Mouse (Mus musculus) CH12.LX (cell line): Measurements from ENCODE around the gene Sult1a1. TPM values are rescaled to one million over a fixed set of nuclear protein-coding genes. Genes with fewer than 3 reads are reported as not detected.

Experiments used
- DNase-seq: peaks from one replicate; pipeline ENCODE4 v3.0.0-alpha.2; 2013; ENCODE audit errors: extremely low read depth
- H3K27ac ChIP-seq: 2 replicates; pipeline ENCODE4 v1.5.1; 2012; ENCODE audit warnings: low read depth, mild to moderate bottlenecking, control low read depth, moderate library complexity; ENCODE audit not compliant: insufficient read depth
- H3K27me3 ChIP-seq: replicated peaks from 2 replicates; pipeline ENCODE3; 2012; ENCODE audit warnings: inconsistent platforms
- H3K36me3 ChIP-seq, 2 experiments: replicated peaks in 1 of 2; 2 replicates each; pipeline versions ENCODE3 to v1.6.1; 2012; ENCODE audit warnings: inconsistent platforms in 1 of 2, low read length in 1 of 2, mild to moderate bottlenecking in 1 of 2, mixed read lengths in 1 of 2, moderate library complexity in 1 of 2; ENCODE audit not compliant: control insufficient read depth in 1 of 2, insufficient read depth in 1 of 2
- H3K4me1 ChIP-seq, 2 experiments: 2 replicates each; pipeline ENCODE4 v1.6.1; 2012; ENCODE audit warnings: inconsistent platforms in 1 of 2, moderate library complexity in 1 of 2; ENCODE audit not compliant: insufficient read depth in 2 of 2, control insufficient read depth in 1 of 2
- H3K4me2 ChIP-seq: 2 replicates; pipeline ENCODE4 v1.6.1; 2012; ENCODE audit warnings: low read depth, mild to moderate bottlenecking, control low read depth; ENCODE audit not compliant: poor library complexity, insufficient read depth, severe bottlenecking
- H3K4me3 ChIP-seq, 3 experiments: fragments of 150-350 bp in 1 of 3; sonication (generic) in 1 of 3; replicated peaks in 1 of 3; 2 replicates each; pipeline versions ENCODE3 to v1.5.1; 2011 to 2012; ENCODE audit warnings: low read depth in 2 of 3, low read length in 2 of 3, mild to moderate bottlenecking in 2 of 3, moderate library complexity in 2 of 3, control low read depth in 1 of 3, improper control_type of control experiment in 1 of 3, inconsistent platforms in 1 of 3, mixed read lengths in 1 of 3; ENCODE audit not compliant: poor library complexity in 1 of 3
- H3K79me2 ChIP-seq: replicated peaks from 2 replicates; pipeline ENCODE4 v1.6.1; 2012; ENCODE audit warnings: mild to moderate bottlenecking, moderate library complexity; ENCODE audit not compliant: control insufficient read depth, poor library complexity, insufficient read depth, severe bottlenecking; ENCODE audit errors: extremely low read depth
- H3K9ac ChIP-seq: 2 replicates; pipeline ENCODE4 v1.6.1; 2012; ENCODE audit warnings: low read depth, mild to moderate bottlenecking, control low read depth, moderate library complexity; ENCODE audit not compliant: insufficient read depth
- H3K9me3 ChIP-seq: replicated peaks from 2 replicates; pipeline ENCODE3; 2012; ENCODE audit warnings: low read length, inconsistent platforms, mixed read lengths
- EP300 ChIP-seq: IDR thresholded peaks from 2 replicates; pipeline ENCODE4 v1.6.1; 2011; ENCODE audit warnings: low read length, improper control_type of control experiment
- ETS1 ChIP-seq: conservative IDR thresholded peaks from 2 replicates; pipeline ENCODE4 v1.6.1; 2012; ENCODE audit warnings: low read depth, mild to moderate bottlenecking, inconsistent platforms, low read length, improper control_type of control experiment, moderate library complexity
- KAT2A ChIP-seq: IDR thresholded peaks from 2 replicates; pipeline ENCODE4 v1.6.1; 2012; ENCODE audit warnings: low read length, improper control_type of control experiment, inconsistent platforms; ENCODE audit not compliant: insufficient replicate concordance
- MAX ChIP-seq: IDR thresholded peaks from 2 replicates; pipeline ENCODE4 v1.6.1; 2011; ENCODE audit warnings: low read length, improper control_type of control experiment
- MAZ ChIP-seq: IDR thresholded peaks from 2 replicates; pipeline ENCODE4 v1.6.1; 2012; ENCODE audit warnings: low read depth, mild to moderate bottlenecking, inconsistent platforms, low read length, improper control_type of control experiment, moderate library complexity
- MXI1 ChIP-seq: IDR thresholded peaks from 2 replicates; pipeline ENCODE4 v1.6.1; 2011; ENCODE audit warnings: mild to moderate bottlenecking, low read depth, low read length, improper control_type of control experiment
- MYC ChIP-seq: IDR thresholded peaks from 2 replicates; pipeline ENCODE4 v1.6.1; 2011; ENCODE audit warnings: low read depth, mild to moderate bottlenecking, improper control_type of control experiment, low read length
- NRF1 ChIP-seq: IDR thresholded peaks from 2 replicates; pipeline ENCODE4 v1.6.1; 2014; ENCODE audit warnings: low read depth, mild to moderate bottlenecking, inconsistent platforms, low read length, improper control_type of control experiment, moderate library complexity
- PAX5 ChIP-seq: IDR thresholded peaks from 2 replicates; pipeline ENCODE4 v1.6.1; 2012; ENCODE audit warnings: low read length, inconsistent platforms, mixed read lengths
- RCOR1 ChIP-seq: conservative IDR thresholded peaks from 2 replicates; pipeline ENCODE4 v1.6.1; 2012; ENCODE audit warnings: low read depth, mild to moderate bottlenecking, inconsistent platforms, low read length, improper control_type of control experiment
- SMC3 ChIP-seq: IDR thresholded peaks from 2 replicates; pipeline ENCODE4 v1.6.1; 2011; ENCODE audit warnings: low read depth, low read length, improper control_type of control experiment
- USF1 ChIP-seq: IDR thresholded peaks from 2 replicates; pipeline ENCODE4 v1.6.1; 2014; ENCODE audit warnings: low read depth, mild to moderate bottlenecking, inconsistent platforms, low read length, improper control_type of control experiment
- USF2 ChIP-seq: conservative IDR thresholded peaks from 2 replicates; pipeline ENCODE4 v1.6.1; 2011; ENCODE audit warnings: low read depth, low read length, improper control_type of control experiment
- ZC3H11A ChIP-seq: IDR thresholded peaks from 2 replicates; pipeline ENCODE4 v1.6.1; 2012; ENCODE audit warnings: low read depth, mild to moderate bottlenecking, inconsistent platforms, low read length, improper control_type of control experiment
- ZKSCAN1 ChIP-seq: IDR thresholded peaks from 2 replicates; pipeline ENCODE4 v1.6.1; 2012; ENCODE audit warnings: low read depth, inconsistent platforms, low read length, improper control_type of control experiment, borderline replicate concordance
- dilution Hi-C: fragments of 300-500 bp; cut with MboI; formaldehyde crosslinking; loops from 2 replicates; pipeline ENCODE4 v1.14.3; 2020; ENCODE audit warnings: low sequenced_read_pairs; ENCODE audit not compliant: extremely low pct_unique_long_range_greater_than_20kb, extremely low pct_ligation_motif_present
- in situ Hi-C: fragments of 300-500 bp; cut with MboI; formaldehyde crosslinking; loops from 3 replicates; pipeline ENCODE4 v1.14.3; 2019; ENCODE audit warnings: low sequenced_read_pairs, low pct_ligation_motif_present, low pct_unique_long_range_greater_than_20kb, mixed read lengths
- polyA plus RNA-seq: library from polyadenylated mRNA; unstranded; fragments of >175 nt; gene quantifications from 2 replicates; pipeline ENCODE4 v1.2.1, GENCODE M21; 2012; ENCODE audit warnings: low read depth; ENCODE audit not compliant: insufficient read length
- total RNA-seq, 2 experiments: library from RNA; depleted of rRNA; stranded (reverse); fragments of 300-350 nt in 1 of 2; fragments of >200 nt in 1 of 2; gene quantifications; 2 replicates each; pipeline ENCODE4 v1.2.3; 2012 to 2014

Gene Sult1a1
- total and polyA plus RNA-seq, 3 experiments: 0.34 to 0.87 (median 0.87) TPM

DNA sequence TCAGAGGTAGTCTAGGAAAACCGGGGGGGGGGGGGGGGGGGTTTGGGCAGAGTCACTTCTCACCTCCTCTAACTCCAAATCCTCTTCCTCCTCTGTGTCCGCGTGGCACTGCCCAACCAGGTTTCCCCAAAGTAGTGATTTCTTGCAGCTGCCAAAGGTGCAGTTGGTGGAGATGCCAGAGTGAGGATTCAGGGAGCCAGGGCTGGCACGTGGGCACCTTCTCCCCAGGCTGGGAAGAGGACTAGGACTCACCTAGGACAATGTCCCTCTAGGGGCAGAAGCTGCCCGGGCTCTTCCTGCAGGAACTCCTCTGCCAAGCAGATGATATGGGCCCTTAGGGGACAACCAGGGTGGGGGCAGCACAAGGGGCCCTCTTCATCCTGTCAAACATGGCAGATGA lies 15.4 kb upstream of the Sult1a1 start:
- peaks cover 12% of the 10 kb centered on the region for H3K79me2 ChIP-seq
- in situ Hi-C loops (loop anchor here (5.0 kb wide), 2 partner anchors 49 to 496 kb away; no protein-coding TSS in a partner anchor), dilution Hi-C loops (no loop called here)
- no peak overlapping the region for H3K9ac ChIP-seq
- DNase-seq: no peak
- no peak overlapping the region for H3K4me2 ChIP-seq
- TF ChIP-seq PAX5 (no peak), USF2 (no peak), KAT2A (no peak), ETS1 (no peak), ZKSCAN1 (no peak), ZC3H11A (no peak), MYC (no peak)
- H3K9me3 ChIP-seq: no peaks in the 10 kb centered on the region
- H3K27ac ChIP-seq: no peak overlapping the region
- no peaks in the 10 kb centered on the region for H3K27me3 ChIP-seq
- H3K4me3 ChIP-seq: no peak overlapping the region
- H3K4me1 ChIP-seq: peaks cover 3 to 21% of the 10 kb centered on the region in 2 experiments
- H3K36me3 ChIP-seq: peaks cover 17 to 46% of the 10 kb centered on the region in 2 experiments

- H3K79me2 ChIP-seq: peaks cover 3% of the 10 kb centered on the region; the same call in 1 of the 2 replicates
- H3K9ac ChIP-seq: no peak overlapping the region
- no peak overlapping the region for H3K4me2 ChIP-seq
- no peak overlapping the region for H3K4me3 ChIP-seq
- H3K27me3 ChIP-seq: no peaks in the 10 kb centered on the region
- peaks cover 3 to 18% of the 10 kb centered on the region in 2 experiments for H3K4me1 ChIP-seq
- no peaks in the 10 kb centered on the region for H3K9me3 ChIP-seq
- dilution Hi-C loops: no loop called here
- TF ChIP-seq MYC (no peak), RCOR1 (no peak), PAX5 (no peak), NRF1 (no peak), EP300 (no peak), MAZ (no peak), MAX (no peak), SMC3 (no peak), USF2 (no peak), MXI1 (no peak), USF1 (no peak)
- TF ChIP-seq, all 38 proteins: peak for 0
- DNase-seq: no peak
- Histone ChIP-seq H3K36me3 (peaks cover 17 to 50% of the 10 kb centered on the region in 2 experiments), H3K27ac (no peak overlapping the region)
- in situ Hi-C loops: loop anchor here (5.0 kb wide), 2 partner anchors 48 to 497 kb away; no protein-coding TSS in a partner anchor
These were observed 14.5 kb upstream of the Sult1a1 start for GRCm38 (mm10) chr7:126690737-126691136.
